Mouse (Mus musculus) skeletal muscle tissue, adult 2 months (tissue): ENCODE data around the gene Setd2.

Experiments used
- DNase-seq: peaks from one replicate; pipeline ENCODE4 v3.0.0-alpha.2; 2012; ENCODE audit warnings: low read depth, low spot score

Gene Setd2

DNA sequence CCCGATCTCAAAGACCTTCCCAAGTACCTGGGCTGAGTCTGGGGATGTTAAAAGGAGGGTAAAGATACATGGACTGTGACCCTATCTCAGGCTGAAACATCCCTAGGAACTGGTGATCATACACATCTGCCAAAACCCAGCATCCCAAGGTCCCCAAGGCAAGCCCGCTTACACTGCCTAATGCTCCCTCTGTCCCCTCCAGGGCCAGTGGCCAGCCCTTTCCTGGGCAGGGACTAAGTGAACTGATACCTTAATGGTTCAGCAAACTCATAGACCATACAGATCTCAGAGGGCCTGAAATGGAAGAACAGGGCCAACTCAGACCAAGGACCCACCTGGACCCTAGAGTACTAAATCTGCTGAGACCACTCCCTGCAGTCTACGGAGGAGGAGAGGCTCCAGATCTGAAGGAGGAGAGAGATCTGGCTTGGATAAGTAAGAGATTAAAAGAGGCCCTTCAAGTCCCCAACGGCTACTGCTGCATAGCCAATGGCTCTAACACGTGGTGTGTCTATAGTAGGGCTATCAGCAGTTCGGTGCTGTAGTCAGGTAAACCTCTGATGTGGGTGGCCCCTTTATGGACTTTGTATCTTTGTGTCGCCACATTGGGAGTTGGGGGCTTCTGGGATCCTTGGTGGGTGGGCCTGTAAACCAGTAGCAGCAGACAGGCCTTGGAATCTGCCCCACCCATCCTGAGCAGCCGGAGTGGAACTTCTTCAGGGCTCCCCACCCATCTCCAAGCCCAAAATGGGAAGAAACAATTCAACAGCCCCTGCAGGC is 91.2 kb downstream of the Setd2 start:
- no peak for DNase-seq

GRCm38 (mm10) chr9:110624361-110625166 is 92.2 kb downstream of the Setd2 start, which contains the start of gene Nradd:
TSS of gene Nradd (minus strand) at chr9:110624452.
- DNase-seq: peak; percentile 85

DNA sequence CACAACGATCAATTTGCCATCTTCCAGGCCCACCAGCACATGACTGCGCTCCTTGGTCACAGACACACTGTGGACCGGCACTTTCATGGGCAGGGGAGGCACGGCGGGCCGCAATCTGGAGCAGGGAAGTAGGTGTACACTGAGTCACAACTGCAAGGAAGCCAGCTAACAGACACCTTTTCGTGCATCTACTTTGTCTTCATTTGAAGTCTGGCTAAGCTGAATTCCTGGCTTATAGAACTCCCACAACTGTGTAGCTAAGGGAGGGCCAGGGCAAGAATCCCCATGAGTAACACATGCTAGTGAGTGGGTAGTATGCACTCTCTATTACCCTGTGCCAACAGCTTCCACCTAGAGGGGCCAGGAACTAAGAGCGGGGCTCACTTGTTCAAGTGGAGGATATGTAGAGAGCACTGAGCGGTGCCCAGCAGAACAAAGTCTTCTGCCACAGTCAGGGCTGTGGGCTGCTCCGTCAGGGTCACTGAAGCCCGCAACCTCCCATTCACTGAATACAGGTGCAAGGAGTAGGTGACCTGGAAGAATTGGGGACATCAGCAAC is 93.0 kb downstream of the Setd2 start:
- DNase-seq: no peak

- DNase-seq: no peak
Observed at GRCm38 (mm10) chr9:110630171-110630570, 97.8 kb downstream of the Setd2 start.

DNA sequence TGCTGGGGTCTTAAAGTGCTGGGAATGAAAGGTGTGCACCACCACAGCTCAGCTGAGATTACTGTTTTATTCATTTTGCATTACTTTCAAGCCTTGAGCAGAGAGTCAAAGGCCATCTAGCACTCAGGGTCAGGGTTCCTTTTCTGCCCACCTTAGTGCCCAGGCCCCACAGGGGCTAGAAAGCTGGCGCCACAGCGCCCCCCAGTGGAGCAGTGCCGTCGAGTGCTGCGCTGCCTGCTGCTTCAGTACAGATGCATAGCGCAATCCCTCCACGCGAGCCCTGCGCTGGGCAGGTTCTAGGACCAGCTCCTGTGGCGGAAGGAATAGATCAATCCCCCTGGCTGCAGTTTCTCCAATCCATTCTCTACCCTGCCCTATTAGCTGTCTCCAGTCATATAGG is 98.8 kb downstream of the Setd2 start:
- no peak for DNase-seq

GRCm38 (mm10) chr9:110631651-110632275 is 99.4 kb downstream of the Setd2 start:
- DNase-seq: no peak

DNA sequence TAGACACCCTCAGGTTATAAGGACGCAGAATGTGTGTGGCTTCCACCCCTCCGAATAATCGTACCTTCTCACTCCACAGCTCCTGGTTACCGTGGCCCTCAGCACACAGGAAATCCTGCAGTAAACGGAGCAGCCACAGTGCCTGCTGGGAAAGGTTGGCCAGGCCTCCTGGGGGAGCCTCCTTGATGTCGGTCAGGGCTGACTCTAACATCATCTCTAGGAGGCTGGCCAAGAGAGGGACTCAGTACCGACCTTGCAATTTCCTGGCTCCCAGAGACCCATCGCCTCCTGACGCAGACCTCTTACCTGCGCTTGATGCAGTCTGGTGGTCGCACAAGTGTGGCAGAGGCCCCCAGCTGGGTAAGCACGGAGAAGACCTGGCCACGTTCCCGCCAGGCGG is 100.3 kb downstream of the Setd2 start:
- no peak for DNase-seq

DNA sequence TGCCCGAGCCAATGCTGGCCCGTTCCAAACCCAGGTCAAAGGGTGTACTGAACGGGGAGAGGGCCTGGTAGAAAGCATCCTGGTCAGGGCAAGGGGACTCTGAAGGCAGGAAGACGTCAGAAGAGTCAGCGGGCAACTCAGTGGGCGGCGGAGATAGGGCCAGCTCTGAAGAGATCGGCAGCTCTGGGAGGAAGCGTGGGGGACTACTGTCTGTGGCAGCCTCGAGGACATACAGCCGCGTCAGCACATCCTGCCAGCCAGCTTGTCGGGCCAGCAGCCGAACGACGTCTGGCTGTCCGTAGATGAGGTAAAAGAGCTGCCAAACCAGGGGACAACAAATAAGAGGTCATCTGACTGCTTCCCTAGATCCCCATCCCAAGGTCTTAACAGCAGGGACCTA is 101.5 kb downstream of the Setd2 start:
- no peak for DNase-seq

DNA sequence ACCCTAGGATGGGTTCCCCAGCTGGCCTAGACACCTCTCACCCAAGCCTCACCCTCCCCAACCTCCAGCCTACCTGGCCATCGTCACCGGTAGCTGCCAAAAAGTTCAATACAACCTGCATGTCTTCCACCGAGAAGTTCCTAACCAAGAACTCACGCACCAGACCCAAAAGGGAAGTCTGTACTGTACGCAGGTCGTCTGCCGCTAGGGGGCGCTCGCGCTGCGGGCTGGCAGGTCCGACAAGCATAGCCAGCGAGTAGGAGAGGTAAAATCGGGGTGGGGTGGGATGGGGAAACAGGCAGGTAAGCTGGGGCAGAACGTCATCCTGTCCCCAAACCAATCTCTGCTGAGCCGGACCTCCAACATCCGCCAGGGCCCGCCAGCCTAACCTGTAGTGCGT is 102.8 kb downstream of the Setd2 start:
- DNase-seq: peak; percentile 74

GRCm38 (mm10) chr9:110638611-110639021 is 106.2 kb downstream of the Setd2 start:
- no peak for DNase-seq

- no peak for DNase-seq
Observed at GRCm38 (mm10) chr9:110641006-110641405, 108.6 kb downstream of the Setd2 start.

- DNase-seq: no peak
Observed at GRCm38 (mm10) chr9:110642812-110643524, 110.6 kb downstream of the Setd2 start.

GRCm38 (mm10) chr9:110643787-110644186 is 111.4 kb downstream of the Setd2 start:
- DNase-seq: no peak

DNA sequence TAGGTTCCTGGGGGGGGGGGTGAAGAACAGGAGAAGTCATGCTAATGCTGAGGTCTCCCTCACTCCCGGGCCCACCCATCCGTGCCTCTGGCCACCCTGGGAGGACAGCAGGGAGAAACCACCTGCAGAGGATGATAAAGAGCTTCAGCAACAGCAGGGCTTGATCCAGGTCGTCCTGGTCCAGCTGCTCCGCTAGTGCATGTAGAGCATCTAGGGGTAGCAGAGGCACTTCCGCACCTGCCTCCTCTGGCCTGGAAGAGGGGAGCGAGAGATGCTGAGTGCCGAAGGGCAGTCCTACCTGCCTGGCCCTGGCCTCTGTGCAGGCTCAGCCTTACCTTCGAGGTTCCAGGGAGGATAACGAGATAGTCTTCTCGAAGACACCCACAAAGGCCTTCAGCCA is 111.9 kb downstream of the Setd2 start:
- no peak for DNase-seq

GRCm38 (mm10) chr9:110645219-110645618 is 112.8 kb downstream of the Setd2 start:
- DNase-seq: no peak

DNA sequence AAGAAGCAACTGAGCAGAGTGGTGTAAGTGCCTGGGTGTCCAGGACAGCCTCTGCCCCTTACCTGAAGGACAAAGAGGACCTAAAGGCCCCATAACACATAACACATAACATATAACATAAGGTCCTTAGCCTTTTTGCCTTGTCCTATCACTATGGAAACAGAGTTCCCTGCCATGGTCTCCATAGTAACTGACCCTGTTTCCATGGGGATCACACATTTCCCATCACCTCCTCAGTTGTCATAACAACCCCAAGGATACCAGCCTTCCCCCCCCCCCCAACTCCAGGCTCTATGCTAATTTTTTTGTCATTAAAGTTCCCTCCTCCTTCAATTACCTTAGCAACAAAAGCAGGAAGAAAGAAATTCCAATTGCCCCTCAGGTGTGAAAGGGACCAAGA is 117.4 kb downstream of the Setd2 start:
- DNase-seq: no peak

- DNase-seq: no peak
Observed at GRCm38 (mm10) chr9:110651931-110652722, 119.7 kb downstream of the Setd2 start.

- no peak for DNase-seq
Observed at GRCm38 (mm10) chr9:110652963-110653654, 120.7 kb downstream of the Setd2 start.

DNA sequence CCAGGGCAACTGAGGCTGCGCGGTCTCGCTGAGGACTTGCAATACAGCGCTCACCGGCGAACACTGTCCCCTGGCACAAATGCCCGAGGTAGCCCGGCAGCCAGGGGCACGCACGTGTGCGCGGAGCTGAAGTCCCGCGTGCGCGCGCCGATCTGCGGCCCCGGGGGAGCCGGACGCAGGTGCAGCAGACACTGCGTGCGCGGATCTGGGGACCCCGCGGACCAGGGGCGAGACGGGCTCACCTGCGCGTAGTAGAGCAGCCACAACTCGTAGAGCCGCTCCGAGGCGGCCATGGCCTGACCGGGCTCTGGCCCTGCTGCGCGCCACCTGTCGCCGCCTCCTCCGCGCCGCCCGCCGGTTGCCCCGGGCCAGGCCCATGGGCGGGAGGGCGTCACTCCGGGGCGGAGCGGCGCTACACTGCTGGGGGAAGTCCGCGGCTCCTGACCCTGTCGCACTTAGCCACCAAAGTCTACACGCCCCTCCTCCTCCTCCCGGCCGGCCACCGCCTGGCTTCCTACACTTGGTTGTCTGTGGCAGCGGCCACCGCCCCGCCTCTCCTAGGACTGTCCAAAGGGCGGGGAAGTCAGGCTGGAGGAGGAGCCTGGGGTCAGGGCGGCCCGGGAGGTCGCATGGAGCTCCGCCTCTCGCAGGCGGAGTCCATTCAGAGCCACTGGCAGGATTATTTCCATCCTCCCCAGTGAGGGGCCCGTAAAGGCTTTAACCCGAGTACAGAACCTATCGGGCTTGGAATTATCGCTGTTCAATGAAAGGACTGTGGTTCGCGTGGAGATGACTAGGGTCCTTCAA is 121.5 kb downstream of the Setd2 start, which contains the start of gene Nbeal2:
Gene Nbeal2, minus strand, starts transcription at position 507 of the 807 bp plus-strand sequence.
- peak; percentile 91 for DNase-seq
